Mouse (Mus musculus): ENCODE results near the gene Atp5j2.
A peak's percentile ranks its signal among the peaks of the same experiment; 100 is the strongest.

DNA sequence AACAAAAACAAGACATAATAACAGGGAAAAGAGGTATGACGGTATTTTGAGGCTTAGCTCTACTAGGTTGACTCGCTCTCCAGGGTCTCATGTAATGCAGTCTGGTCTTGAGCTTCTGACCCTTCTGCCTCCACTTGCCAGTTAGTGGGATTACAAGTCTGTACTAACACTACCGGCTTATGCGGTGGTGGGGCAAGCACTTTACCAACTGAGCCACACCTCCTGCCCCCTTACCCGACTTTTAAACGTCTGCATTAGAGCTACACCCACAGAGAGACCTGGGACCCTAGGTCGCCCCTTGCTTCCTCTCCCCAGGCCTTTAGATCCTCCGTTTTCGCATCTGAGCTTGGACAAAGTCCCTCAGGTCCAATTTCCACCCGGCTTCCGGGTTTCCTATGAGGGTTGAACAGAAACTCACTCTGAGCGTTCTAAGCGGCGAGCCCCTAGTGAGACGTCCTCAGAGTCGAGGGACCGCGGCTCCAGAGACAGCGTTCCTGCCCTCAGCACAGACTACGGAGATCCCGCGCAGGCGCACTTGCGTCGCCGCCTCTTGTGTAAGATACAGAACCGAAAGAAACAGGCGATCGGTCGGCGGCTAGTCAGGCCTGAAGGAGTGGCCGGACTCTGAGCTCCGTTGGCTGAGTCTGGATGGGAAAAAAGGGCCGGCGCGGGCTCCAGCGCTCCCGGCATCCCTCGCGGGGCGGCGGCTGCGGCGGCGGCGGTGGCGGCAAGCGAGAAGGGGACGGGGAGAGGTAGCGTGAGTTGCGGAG, 25.1 kb downstream of the Atp5j2 start, which contains the start of the genes Ptcd1 and Cpsf4:
- TF ChIP-seq MAX (IDR thresholded peaks at IDR 0.05) (no peak), CTCF (IDR thresholded peaks at IDR 0.05; ENCODE audit: control insufficient read depth, insufficient read depth, insufficient read length) (no peak), MYOD1 (IDR thresholded peaks at IDR 0.05; ENCODE audit: control insufficient read depth, insufficient read length, low read depth) (no peak), USF1 (IDR thresholded peaks at IDR 0.05; ENCODE audit: low read depth) (no peak), CEBPB (IDR thresholded peaks at IDR 0.05; ENCODE audit: low read depth) (peak; percentile 77)

All from C2C12 (cell line).